In the genomic region with DNA sequence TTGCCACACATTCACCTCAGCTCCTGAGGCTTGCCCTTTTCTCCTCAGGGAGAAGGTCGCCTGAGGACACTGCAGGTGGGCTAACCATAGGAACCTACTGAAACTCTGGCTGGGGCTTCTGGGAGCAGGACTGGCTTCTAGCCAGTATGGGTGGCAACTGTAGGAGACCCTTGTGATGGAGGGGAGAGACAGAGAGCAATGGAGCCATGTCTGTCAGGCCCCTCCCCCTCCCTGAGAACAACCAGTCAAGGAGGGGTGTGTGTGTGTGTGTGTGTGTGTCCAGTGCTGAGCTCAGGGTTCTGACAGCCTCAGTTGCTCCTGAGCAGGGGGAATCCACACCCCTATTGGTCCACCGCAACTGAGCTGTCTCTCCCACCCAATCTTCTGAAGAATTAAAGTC, we compare ENCODE assay signal across 13 mouse cellular contexts.
"Had no signal": no experiment of that assay in that cellular context is flagged by ENCODE, and none has a peak within 500 bp of the region (broad histone marks: within the 10 kb centered on the region; RNA-seq: fewer than 3 reads in every experiment).

No protein-coding gene starts in this region.

- DNase-seq: layer of hippocampus, adult 9-11 months; layer of hippocampus, postnatal 36 days; liver, embryonic 13.5 days; midbrain, embryonic 14.5 days; right cerebral cortex, postnatal 4 days had no signal

- H3K4me2 ChIP-seq: limb, embryonic 12.5 days; liver, embryonic 13.5 days; lung, embryonic 15.5 days; neural tube, embryonic 15.5 days had no signal

- H3K9ac ChIP-seq: limb, embryonic 12.5 days; liver, embryonic 13.5 days; liver, postnatal 0 days; lung, embryonic 15.5 days; neural tube, embryonic 15.5 days had no signal

- H3K27ac ChIP-seq: limb, embryonic 12.5 days; liver, embryonic 13.5 days; macrophage; neural tube, embryonic 15.5 days had no signal

- H3K4me3 ChIP-seq: limb, embryonic 12.5 days; liver, embryonic 13.5 days; lung, embryonic 15.5 days; myocyte; neural tube, embryonic 15.5 days had no signal

- ATAC-seq: intestine, postnatal 0 days; liver, postnatal 0 days had no signal

- H3K9me3 ChIP-seq: limb, embryonic 12.5 days; liver, embryonic 13.5 days; lung, embryonic 15.5 days; megakaryocyte, embryonic 14.5 days; neural tube, embryonic 15.5 days had no signal

- H3K36me3 ChIP-seq: limb, embryonic 12.5 days; liver, embryonic 13.5 days; lung, embryonic 15.5 days; neural tube, embryonic 15.5 days had no signal

- H3K27me3 ChIP-seq: limb, embryonic 12.5 days; liver, embryonic 13.5 days; lung, embryonic 15.5 days; neural tube, embryonic 15.5 days had no signal
